Mouse (Mus musculus) spleen, adult 2 months (tissue): ENCODE results near the gene Nsun2. TPM values are rescaled to one million over a fixed set of nuclear protein-coding genes. Genes with fewer than 3 reads are reported as not detected.

Experiments
- DNase-seq, 2 experiments: peaks; one replicate each; pipeline versions ENCODE4 v3.0.0 to v3.0.0-alpha.2; 2012 to 2021; ENCODE audit warnings: low spot score in 2 of 2, low read depth in 1 of 2
- H3K27ac ChIP-seq: fragments of 200-500 bp; 2 replicates; pipeline ENCODE4 v1.5.1; 2012; ENCODE audit warnings: low read length, inconsistent platforms; ENCODE audit not compliant: insufficient read depth
- H3K27me3 ChIP-seq: fragments of 200-500 bp; 2 replicates; pipeline ENCODE4 v1.6.1; 2012; ENCODE audit warnings: mild to moderate bottlenecking, moderate library complexity, low read length, inconsistent platforms; ENCODE audit not compliant: control insufficient read depth, insufficient read depth
- H3K36me3 ChIP-seq: fragments of 200-500 bp; 2 replicates; pipeline ENCODE4 v1.6.1; 2012; ENCODE audit warnings: mild to moderate bottlenecking, low read length, inconsistent platforms; ENCODE audit not compliant: control insufficient read depth, insufficient read depth
- H3K4me1 ChIP-seq: fragments of 200-500 bp; 2 replicates; pipeline ENCODE4 v1.6.1; 2011; ENCODE audit warnings: inconsistent platforms; ENCODE audit not compliant: control insufficient read depth, insufficient read depth, insufficient read length
- H3K4me3 ChIP-seq: fragments of 200-500 bp; 2 replicates; pipeline ENCODE4 v1.5.1; 2011; ENCODE audit warnings: mild to moderate bottlenecking, inconsistent platforms; ENCODE audit not compliant: insufficient read depth, insufficient read length; ENCODE audit errors: extremely low read depth
- CTCF ChIP-seq: fragments of 200-500 bp; IDR thresholded peaks from 2 replicates; pipeline ENCODE4 v1.5.1; 2011; ENCODE audit warnings: mild to moderate bottlenecking, inconsistent platforms; ENCODE audit not compliant: insufficient read depth, insufficient read length, insufficient replicate concordance; ENCODE audit errors: extremely low read depth
- POLR2A ChIP-seq: fragments of 200-500 bp; IDR thresholded peaks from 2 replicates; pipeline ENCODE4 v1.6.1; 2011; ENCODE audit warnings: low read depth, low read length, inconsistent platforms
- WGBS: fragments of 180-500 bp; shearing (Covaris S2); methylation state at CpG from one replicate; pipeline ENCODE4 v1.1.7; 2018; 5-methylcytosine and 5-hydroxymethylcytosine counted together
- polyA plus RNA-seq: library from polyadenylated mRNA; depleted of rRNA; stranded (reverse); fragments of >200 nt; gene quantifications from 2 replicates; pipeline ENCODE4 v1.2.3, GENCODE M21; 2012

The Nsun2 gene
- polyA plus RNA-seq, 1 experiment, result 43.2 TPM

GRCm38 (mm10) chr13:69553024-69553423, 19.5 kb downstream of the Nsun2 start:
- Histone ChIP-seq H3K27ac (no peak overlapping the region), H3K36me3 (no peaks in the 10 kb centered on the region), H3K4me3 (no peak overlapping the region), H3K27me3 (no peaks in the 10 kb centered on the region), H3K4me1 (no peaks in the 10 kb centered on the region)
- 19% methylated on average over 5 of the region's 5 CpGs for WGBS
- TF ChIP-seq POLR2A (no peak), CTCF (peak; percentile 66; the same call in 1 of the 2 replicates)
- no peak for DNase-seq

GRCm38 (mm10) chr13:69554255-69554654, 20.7 kb downstream of the Nsun2 start:
- TF ChIP-seq POLR2A (no peak), CTCF (no peak)
- H3K36me3 ChIP-seq, result no peaks in the 10 kb centered on the region
- no peaks in the 10 kb centered on the region for H3K27me3 ChIP-seq
- no peak overlapping the region for H3K27ac ChIP-seq
- no peaks in the 10 kb centered on the region for H3K4me1 ChIP-seq
- no peak overlapping the region for H3K4me3 ChIP-seq
- DNase-seq, result no peak
- WGBS, result 82% methylated on average over 9 of the region's 9 CpGs

GRCm38 (mm10) chr13:69555045-69555444, 21.5 kb downstream of the Nsun2 start:
- Histone ChIP-seq H3K36me3 (no peaks in the 10 kb centered on the region), H3K4me3 (no peak overlapping the region), H3K4me1 (no peaks in the 10 kb centered on the region), H3K27me3 (no peaks in the 10 kb centered on the region), H3K27ac (no peak overlapping the region)
- no peak for DNase-seq
- TF ChIP-seq POLR2A, result no peak
- TF ChIP-seq CTCF, result no peak
- WGBS, result 25% methylated on average over 8 of the region's 8 CpGs

- 79% methylated on average over 6 of the region's 6 CpGs for WGBS
- no peaks in the 10 kb centered on the region for H3K36me3 ChIP-seq
- H3K4me1 ChIP-seq, result no peaks in the 10 kb centered on the region
- no peak overlapping the region for H3K4me3 ChIP-seq
- H3K27me3 ChIP-seq, result no peaks in the 10 kb centered on the region
- no peak for DNase-seq
- H3K27ac ChIP-seq, result no peak overlapping the region
- TF ChIP-seq POLR2A (no peak), CTCF (no peak)
Observed at GRCm38 (mm10) chr13:69555957-69556482, 22.5 kb downstream of the Nsun2 start.

- Histone ChIP-seq H3K36me3 (no peaks in the 10 kb centered on the region), H3K4me1 (no peaks in the 10 kb centered on the region), H3K27ac (no peak overlapping the region), H3K4me3 (no peak overlapping the region), H3K27me3 (no peaks in the 10 kb centered on the region)
- no peak for DNase-seq
- no peak for TF ChIP-seq CTCF
- no peak for TF ChIP-seq POLR2A
Observed at GRCm38 (mm10) chr13:69556728-69557127, 23.2 kb downstream of the Nsun2 start.

GRCm38 (mm10) chr13:69558098-69558660, 24.6 kb downstream of the Nsun2 start:
- WGBS, result 82% methylated on average over 6 of the region's 6 CpGs
- no peaks in the 10 kb centered on the region for H3K27me3 ChIP-seq
- H3K4me3 ChIP-seq, result no peak overlapping the region
- H3K4me1 ChIP-seq, result no peaks in the 10 kb centered on the region
- H3K36me3 ChIP-seq, result no peaks in the 10 kb centered on the region
- DNase-seq, result no peak
- TF ChIP-seq CTCF (no peak), POLR2A (no peak)
- no peak overlapping the region for H3K27ac ChIP-seq

GRCm38 (mm10) chr13:69559291-69559961, 25.9 kb downstream of the Nsun2 start:
- Histone ChIP-seq H3K36me3 (no peaks in the 10 kb centered on the region), H3K27me3 (no peaks in the 10 kb centered on the region), H3K4me3 (no peak overlapping the region), H3K27ac (no peak overlapping the region), H3K4me1 (no peaks in the 10 kb centered on the region)
- no peak for DNase-seq
- TF ChIP-seq CTCF (no peak), POLR2A (no peak)
- WGBS, result 75% methylated on average over 13 of the region's 13 CpGs
